Mouse (Mus musculus): ENCODE measurements around the gene Arhgdia. TPM values are rescaled to one million over a fixed set of nuclear protein-coding genes. Genes with fewer than 3 reads are reported as not detected.

The Arhgdia gene
- polyA plus RNA-seq, 1 experiment from 2014 or later: 735 TPM

DNA sequence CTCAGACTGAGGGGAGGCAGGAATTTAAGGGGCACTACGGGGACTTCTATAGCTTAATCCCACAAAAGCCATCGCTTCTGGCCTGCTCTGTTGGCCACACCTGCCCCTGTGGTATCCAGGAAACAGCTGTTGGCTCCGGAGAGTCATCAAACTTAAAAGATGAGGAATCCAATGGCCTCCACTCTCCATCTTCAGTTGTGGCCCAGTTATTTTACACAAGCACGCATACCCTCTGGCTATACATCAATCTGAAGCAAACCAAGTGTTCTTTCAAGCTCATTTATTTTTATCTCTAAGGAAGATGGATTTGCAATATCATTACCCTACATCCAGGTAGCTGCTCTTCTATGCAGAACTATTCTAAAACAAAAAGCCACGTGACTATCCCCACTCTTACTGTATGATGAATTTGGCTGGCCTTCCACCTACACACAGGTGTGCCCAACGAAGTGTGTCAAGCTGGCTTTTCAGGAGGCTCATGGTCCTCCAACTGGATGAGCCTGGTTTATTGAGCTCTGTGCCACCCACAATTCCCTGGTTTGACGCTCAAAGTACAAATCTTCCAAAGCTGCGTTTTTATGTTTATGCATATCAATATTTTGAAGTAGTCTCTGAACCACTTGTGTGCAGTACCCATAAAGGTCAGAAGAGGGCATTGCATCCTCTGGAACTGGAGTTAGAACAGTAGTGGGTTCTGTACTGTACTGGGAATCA, 1.0 kb upstream of the Arhgdia start:
- 77% methylated on average over 8 of the region's 8 CpGs for WGBS

DNA sequence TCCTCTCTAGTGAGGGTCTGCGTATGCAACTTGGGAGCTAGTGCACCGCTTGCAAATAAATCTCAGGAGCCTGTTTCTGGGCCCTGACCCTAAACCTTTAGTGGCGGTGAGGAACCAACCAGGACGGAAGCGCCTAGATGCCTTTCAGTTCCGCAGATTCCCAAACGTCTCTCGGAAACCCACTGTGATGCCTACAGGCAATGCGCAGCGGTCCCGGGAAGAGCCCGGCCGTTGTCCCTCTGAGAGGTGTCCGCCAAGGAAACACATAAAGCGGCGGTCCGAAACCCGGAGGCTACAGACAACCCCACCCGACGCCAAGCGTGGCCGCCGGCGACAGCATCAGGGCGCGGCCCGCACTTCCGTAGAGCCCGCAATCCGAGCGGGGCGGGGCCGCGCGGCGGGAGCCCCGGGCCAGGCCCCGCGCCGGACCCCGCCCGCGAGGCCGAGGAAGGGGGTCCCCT, 523 bp downstream of the Arhgdia start:
- H3K27ac ChIP-seq (replicated peaks): peak overlapping the region; percentile 96
- DNase-seq (ENCODE audit: low spot score): peak; percentile 51
- H3K27me3 ChIP-seq (replicated peaks; ENCODE audit: low read depth, poor library complexity, severe bottlenecking): no peaks in the 10 kb centered on the region
- H3K36me3 ChIP-seq (replicated peaks): peaks cover 75% of the 10 kb centered on the region
- H3K4me1 ChIP-seq: peaks cover 37% of the 10 kb centered on the region
- H3K9me3 ChIP-seq: peaks cover 5% of the 10 kb centered on the region; the same call in 1 of the 2 replicates
- WGBS: under 1% methylated on average over 44 of the region's 44 CpGs
- H3K4me3 ChIP-seq: peak overlapping the region; percentile 92

More for the DNA sequence above, 1.0 kb upstream of the Arhgdia start:
- H3K4me1 ChIP-seq: peaks cover 37% of the 10 kb centered on the region
- H3K9me3 ChIP-seq: peaks cover 5% of the 10 kb centered on the region; the same call in 1 of the 2 replicates
- H3K4me3 ChIP-seq: peak overlapping the region; percentile 92
- H3K36me3 ChIP-seq (replicated peaks): peaks cover 77% of the 10 kb centered on the region
- peak overlapping the region; percentile 96 for H3K27ac ChIP-seq (replicated peaks)
- DNase-seq (ENCODE audit: low spot score): no peak
- no peaks in the 10 kb centered on the region for H3K27me3 ChIP-seq (replicated peaks; ENCODE audit: low read depth, poor library complexity, severe bottlenecking)

DNA sequence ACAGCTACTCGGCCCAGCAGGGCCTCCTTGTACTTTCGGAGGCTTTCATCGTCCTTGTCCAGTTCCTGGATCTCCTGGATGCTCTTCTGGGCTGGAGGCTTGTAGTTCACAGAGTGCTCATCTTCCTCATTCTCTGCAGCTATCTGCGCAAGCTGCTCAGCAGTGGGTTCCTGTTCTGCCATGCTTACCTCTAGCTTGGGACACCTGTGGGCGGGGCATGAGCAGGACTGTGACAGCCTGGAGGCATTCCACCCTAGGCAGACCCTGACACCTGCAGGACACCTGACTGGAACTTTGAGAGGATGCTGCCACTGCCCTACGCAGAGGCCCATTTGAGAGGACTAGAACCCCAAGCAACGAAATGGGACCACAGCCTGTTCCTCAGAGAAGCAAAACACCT, 1.2 kb downstream of the Arhgdia start:
- peaks cover 37% of the 10 kb centered on the region for H3K4me1 ChIP-seq
- peak overlapping the region; percentile 92 for H3K4me3 ChIP-seq
- H3K9me3 ChIP-seq: peaks cover 5% of the 10 kb centered on the region; the same call in 1 of the 2 replicates
- no peaks in the 10 kb centered on the region for H3K27me3 ChIP-seq (replicated peaks; ENCODE audit: low read depth, poor library complexity, severe bottlenecking)
- 63% methylated on average over 7 of the region's 7 CpGs for WGBS
- peak overlapping the region; percentile 96 for H3K27ac ChIP-seq (replicated peaks)
- peaks cover 68% of the 10 kb centered on the region for H3K36me3 ChIP-seq (replicated peaks)
- peak; percentile 19 for DNase-seq (ENCODE audit: low spot score)

DNA sequence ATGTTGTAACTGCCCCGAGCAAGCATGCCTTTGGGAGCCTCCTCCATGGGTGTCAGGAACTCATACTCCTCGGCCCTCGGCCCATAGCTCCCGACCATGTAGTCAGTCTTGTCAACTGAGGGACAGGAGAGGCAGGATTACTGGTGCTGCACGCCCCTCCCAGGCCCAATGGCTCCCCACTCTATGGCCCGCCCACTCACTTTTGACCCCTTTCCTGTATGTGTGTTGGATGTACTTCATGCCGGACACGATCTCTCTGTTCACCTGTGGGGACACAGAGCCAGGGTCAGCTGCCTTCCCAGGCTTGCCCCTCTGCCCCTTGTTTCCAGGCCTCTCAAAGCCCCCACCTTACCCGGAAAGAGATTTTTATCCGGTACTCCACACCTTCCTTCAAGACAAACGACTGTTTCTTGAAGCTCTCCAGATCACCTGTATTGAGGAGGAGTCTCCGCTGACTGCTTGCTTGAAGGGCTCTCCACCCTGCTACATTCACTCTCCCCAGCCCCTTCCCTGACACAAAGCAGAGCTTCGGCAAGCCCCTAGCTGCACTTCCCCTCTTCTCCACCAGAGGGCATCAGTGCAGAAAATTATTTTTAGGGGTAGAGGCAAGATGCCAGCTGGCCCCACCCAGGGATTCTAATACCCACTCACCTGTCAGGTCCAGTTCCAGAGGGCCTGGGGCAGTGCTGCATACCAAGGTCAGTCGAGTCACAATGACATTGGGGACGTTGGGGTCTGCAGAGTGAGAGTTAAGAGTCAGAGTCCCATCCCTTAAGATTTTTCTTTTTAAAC, 1.9 kb downstream of the Arhgdia start:
- Histone ChIP-seq H3K4me1 (peaks cover 41% of the 10 kb centered on the region), H3K27ac (replicated peaks) (peak overlapping the region; percentile 96), H3K36me3 (replicated peaks) (peaks cover 61% of the 10 kb centered on the region), H3K9me3 (peaks cover 5% of the 10 kb centered on the region; the same call in 1 of the 2 replicates), H3K27me3 (replicated peaks; ENCODE audit: low read depth, poor library complexity, severe bottlenecking) (no peaks in the 10 kb centered on the region), H3K4me3 (peak overlapping the region; percentile 92)
- WGBS: 62% methylated on average over 15 of the region's 15 CpGs
- DNase-seq (ENCODE audit: low spot score): peak; percentile 87

DNA sequence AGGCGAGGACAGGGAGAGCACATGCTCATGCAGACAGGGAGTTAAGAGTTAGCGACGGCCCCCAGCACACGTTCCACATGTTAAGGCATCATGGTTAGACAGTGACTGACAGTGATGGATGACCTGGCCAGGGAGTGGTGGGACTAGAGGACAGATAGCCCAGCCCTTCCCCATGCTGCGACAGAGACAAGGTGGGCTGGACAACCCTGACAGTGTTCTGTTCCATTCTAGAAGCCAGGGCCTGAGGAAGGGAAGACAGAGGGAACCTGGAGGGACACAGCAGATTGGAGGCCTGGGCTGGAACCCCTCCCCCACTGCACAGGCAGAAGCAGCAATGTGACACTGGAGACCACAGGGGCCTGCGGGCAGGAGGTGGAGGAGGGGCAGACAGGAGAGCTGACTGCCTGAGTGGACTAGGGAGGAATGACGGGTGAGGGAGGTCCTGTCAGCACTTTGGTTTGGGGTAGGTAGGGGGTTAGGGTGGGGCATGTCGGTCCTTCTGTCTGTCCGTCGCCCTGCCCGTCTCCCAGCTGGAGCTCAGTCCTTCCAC, 2.7 kb downstream of the Arhgdia start:
- H3K9me3 ChIP-seq: peaks cover under 1% of the 10 kb centered on the region; the same call in 1 of the 2 replicates
- H3K27me3 ChIP-seq (replicated peaks; ENCODE audit: low read depth, poor library complexity, severe bottlenecking): no peaks in the 10 kb centered on the region
- peak overlapping the region; percentile 66 for H3K27ac ChIP-seq (replicated peaks)
- 75% methylated on average over 11 of the region's 11 CpGs for whole genome bisulfite sequencing
- DNase-seq (ENCODE audit: low spot score): peak; percentile 49
- peaks cover 54% of the 10 kb centered on the region for H3K36me3 ChIP-seq (replicated peaks)
- peaks cover 49% of the 10 kb centered on the region for H3K4me1 ChIP-seq
- peak overlapping the region; percentile 92 for H3K4me3 ChIP-seq

DNA sequence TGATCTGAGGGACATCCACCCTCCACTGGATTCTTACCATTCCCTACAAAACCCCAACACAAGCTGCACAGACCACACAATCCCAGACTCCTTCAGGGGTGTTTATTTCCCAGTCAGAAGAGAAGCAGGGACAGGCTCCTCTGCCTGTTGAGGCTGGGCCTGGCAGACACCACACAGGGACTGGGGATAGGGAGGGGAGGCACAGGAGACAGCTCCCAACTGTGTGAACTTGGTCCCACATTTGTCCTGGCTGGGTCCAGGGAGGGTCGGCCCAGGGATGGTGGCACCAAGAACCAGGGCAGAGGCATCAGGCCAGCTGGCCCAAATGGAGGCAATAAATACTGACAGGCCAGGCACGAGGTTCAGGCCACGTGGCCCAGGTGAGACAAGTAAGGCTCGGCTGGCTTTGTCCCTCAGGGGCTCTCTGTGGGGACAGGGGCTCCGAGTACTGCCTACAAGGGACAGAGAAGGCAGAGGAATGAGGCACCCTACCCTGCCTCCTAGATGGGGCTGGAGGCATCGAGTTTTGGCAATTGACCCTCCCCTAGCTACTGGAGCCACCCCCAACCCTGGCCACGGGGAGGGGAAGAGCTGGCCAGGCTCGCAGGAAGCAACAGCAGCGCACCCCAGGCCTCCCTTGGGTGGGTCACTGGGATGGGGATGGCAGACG, 3.3 kb downstream of the Arhgdia start:
- Histone ChIP-seq H3K4me1 (peaks cover 49% of the 10 kb centered on the region), H3K36me3 (replicated peaks) (peaks cover 47% of the 10 kb centered on the region), H3K27me3 (replicated peaks; ENCODE audit: low read depth, poor library complexity, severe bottlenecking) (no peaks in the 10 kb centered on the region), H3K9me3 (no peaks in the 10 kb centered on the region), H3K4me3 (peak overlapping the region; percentile 92), H3K27ac (replicated peaks) (peak overlapping the region; percentile 48; the same call in 1 of the 2 replicates)
- DNase-seq (ENCODE audit: low spot score): no peak
- WGBS: 88% methylated on average over 10 of the region's 10 CpGs

DNA sequence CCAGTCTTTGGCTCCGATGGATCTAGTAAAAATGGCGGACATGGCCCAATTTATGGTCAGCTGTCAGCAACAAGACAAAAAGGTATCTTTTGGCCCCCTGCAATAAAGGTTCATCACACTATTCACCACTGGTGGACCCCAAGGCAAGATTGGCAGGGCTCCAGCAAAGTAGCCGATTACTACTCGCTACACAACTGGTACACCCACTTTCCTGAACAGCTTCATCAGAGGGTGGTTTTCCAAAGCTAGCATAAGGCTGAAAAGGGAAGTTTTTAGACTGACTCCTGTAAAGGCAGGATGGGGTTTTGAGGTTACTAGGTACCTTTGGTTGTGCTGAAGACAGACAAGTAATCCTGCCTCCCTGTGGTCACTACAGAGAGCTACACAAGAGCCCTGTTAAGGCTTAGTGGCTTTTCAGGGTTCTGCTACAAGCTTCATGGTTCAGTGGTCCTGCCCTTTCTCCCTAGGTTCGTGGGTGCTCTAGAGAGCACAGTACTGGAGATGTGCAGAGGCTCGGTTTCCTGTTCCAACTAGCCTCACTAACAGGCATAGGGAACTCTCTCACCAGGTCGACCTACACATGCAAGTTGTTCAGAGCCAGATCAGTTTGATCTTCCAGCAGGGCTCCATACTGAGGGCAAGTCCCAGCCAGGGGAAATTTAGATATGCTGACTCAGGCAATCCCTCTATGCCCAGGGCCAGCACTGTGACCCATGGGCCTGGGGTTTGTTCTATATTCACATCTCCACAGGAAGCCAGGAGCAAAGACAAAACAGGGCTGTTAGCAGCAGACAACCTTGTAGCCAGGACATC, 4.0 kb downstream of the Arhgdia start:
- H3K4me1 ChIP-seq: peaks cover 47% of the 10 kb centered on the region
- no peaks in the 10 kb centered on the region for H3K27me3 ChIP-seq (replicated peaks; ENCODE audit: low read depth, poor library complexity, severe bottlenecking)
- 0 out of 2 replicates have a peak overlapping the region, but pooled peaks have one; percentile 48 for H3K27ac ChIP-seq (replicated peaks)
- peak overlapping the region; percentile 92; the same call in 1 of the 2 replicates for H3K4me3 ChIP-seq
- no peak for DNase-seq (ENCODE audit: low spot score)
- no peaks in the 10 kb centered on the region for H3K9me3 ChIP-seq
- peaks cover 42% of the 10 kb centered on the region for H3K36me3 ChIP-seq (replicated peaks)
- WGBS: 83% methylated on average over 7 of the region's 7 CpGs

DNA sequence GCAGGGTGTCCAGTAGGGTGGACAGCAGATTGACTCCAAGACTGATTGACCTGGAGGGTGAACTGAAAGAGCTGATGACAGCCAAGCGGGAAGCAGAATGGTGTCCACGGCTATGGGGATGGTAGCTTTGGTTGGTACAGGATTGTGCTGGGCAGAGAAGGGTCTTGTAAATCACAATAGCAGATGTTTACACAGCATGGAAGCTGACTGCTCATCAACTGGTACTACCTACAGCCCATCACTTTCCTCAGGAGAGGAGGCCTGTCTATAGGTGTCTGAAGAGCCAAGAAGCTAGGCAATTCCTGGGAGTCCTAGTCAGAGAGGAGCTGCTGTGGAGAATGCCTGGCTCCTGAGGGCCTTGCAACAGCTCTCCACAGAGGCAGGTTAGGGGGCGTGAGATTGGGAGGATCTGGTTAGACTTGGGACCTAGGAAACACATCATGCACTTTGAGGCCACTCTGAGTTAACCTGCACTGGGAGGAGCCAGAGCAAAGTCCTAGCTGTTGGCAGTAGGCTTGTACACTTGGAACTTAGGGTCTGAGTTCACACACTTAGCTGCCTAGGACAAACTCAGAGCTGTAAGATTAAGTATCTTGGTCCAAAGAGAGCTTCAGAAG, 5.0 kb downstream of the Arhgdia start:
- no peak for DNase-seq (ENCODE audit: low spot score)
- no peak overlapping the region for H3K27ac ChIP-seq (replicated peaks)
- peaks cover 45% of the 10 kb centered on the region for H3K4me1 ChIP-seq
- no peaks in the 10 kb centered on the region for H3K9me3 ChIP-seq
- H3K27me3 ChIP-seq (replicated peaks; ENCODE audit: low read depth, poor library complexity, severe bottlenecking): no peaks in the 10 kb centered on the region
- H3K36me3 ChIP-seq (replicated peaks): peaks cover 45% of the 10 kb centered on the region
- peak overlapping the region; percentile 19; the same call in 1 of the 2 replicates for H3K4me3 ChIP-seq
- 90% methylated on average over 3 of the region's 3 CpGs for WGBS

DNA sequence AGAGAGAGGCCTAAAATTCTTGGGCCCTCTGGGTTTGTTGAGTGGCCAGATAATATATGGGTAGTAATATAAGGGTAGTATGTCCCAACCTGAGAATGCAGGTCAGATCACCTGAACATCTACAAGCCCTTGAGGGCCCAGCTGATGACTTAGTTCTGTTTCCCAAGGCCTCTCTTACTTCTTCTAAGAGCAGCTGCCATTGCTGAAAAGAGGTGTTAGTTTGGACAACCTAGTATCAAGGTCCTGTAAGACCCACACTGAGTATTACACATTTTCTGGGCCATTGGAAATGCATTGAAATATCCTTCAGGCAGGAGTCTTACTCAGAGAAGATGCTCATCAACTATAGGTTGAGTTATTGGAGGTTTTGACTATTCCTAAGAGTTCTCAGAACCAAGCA, 5.5 kb downstream of the Arhgdia start:
- no peaks in the 10 kb centered on the region for H3K27me3 ChIP-seq (replicated peaks; ENCODE audit: low read depth, poor library complexity, severe bottlenecking)
- no peak for DNase-seq (ENCODE audit: low spot score)
- no peak overlapping the region for H3K4me3 ChIP-seq
- H3K27ac ChIP-seq (replicated peaks): no peak overlapping the region
- no peaks in the 10 kb centered on the region for H3K9me3 ChIP-seq
- H3K4me1 ChIP-seq: peaks cover 49% of the 10 kb centered on the region
- peaks cover 50% of the 10 kb centered on the region for H3K36me3 ChIP-seq (replicated peaks)

DNA sequence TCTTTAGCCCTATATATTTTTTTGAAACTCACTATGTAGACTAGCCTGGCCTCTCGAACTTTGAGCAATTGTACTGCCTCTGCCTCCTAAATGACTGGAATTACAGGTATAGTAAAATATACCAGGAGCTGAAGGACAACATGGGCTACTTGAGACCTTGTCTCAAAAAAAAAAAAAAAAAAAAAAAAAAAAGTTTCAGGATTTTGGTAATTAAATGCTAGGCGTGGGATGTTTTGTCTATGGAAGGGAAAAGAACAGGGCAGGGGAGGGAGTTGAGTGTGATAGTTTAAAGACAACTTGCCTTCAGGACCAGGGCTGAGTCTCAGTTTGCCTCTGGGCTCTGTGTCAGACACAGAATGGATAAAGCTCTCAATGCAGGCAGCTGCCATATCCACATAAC, 6.4 kb downstream of the Arhgdia start:
- Histone ChIP-seq H3K27ac (replicated peaks) (no peak overlapping the region), H3K4me3 (peak overlapping the region; percentile 64), H3K36me3 (replicated peaks) (peaks cover 56% of the 10 kb centered on the region), H3K27me3 (replicated peaks; ENCODE audit: low read depth, poor library complexity, severe bottlenecking) (no peaks in the 10 kb centered on the region), H3K4me1 (peaks cover 48% of the 10 kb centered on the region), H3K9me3 (no peaks in the 10 kb centered on the region)
- 79% methylated on average over 2 of the region's 2 CpGs for WGBS
- DNase-seq (ENCODE audit: low spot score): no peak

DNA sequence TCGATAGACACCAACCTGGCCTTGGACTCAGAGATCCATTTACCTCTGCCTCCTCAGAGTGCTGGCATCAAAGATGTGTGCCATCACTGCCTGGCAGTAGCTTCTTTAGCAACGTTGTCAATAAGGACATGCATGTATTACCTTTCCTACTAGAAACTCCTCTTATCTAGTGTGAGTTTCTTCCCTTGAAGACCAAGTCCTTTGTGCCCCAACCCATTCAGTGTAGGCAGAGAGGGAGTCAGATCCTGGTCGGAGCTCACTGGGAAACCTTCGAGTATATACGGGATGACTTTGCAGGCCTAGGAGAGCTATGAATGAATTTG, 7.2 kb downstream of the Arhgdia start:
- 50% methylated on average over 5 of the region's 5 CpGs for WGBS
- DNase-seq (ENCODE audit: low spot score): no peak
- H3K9me3 ChIP-seq: no peaks in the 10 kb centered on the region
- H3K36me3 ChIP-seq (replicated peaks): peaks cover 56% of the 10 kb centered on the region
- H3K27me3 ChIP-seq (replicated peaks; ENCODE audit: low read depth, poor library complexity, severe bottlenecking): no peaks in the 10 kb centered on the region
- peak overlapping the region; percentile 64 for H3K4me3 ChIP-seq
- H3K27ac ChIP-seq (replicated peaks): peak overlapping the region; percentile 96
- peaks cover 40% of the 10 kb centered on the region for H3K4me1 ChIP-seq
